Mouse (Mus musculus) adipose tissue, adult 10 weeks (tissue): ENCODE data around the gene Spin1. TPM values are rescaled to one million over a fixed set of nuclear protein-coding genes. Genes with fewer than 3 reads are reported as not detected.

Experiments used
- polyA plus RNA-seq: library from polyadenylated mRNA; stranded (reverse); fragments of 350-450 nt; fragmentation: Illumina TruSeq; extraction: RNeasy Lipid Tissue Mini Kit (QIAGEN cat#74804); gene quantifications from one replicate; pipeline ENCODE4 v1.2.3, GENCODE M21; 2014; ENCODE audit warnings: low read depth, low replicate concordance

Spin1 gene
- 44.3 TPM for polyA plus RNA-seq

GRCm38 (mm10) chr13:51100233-51101015 lies at the start of gene Spin1:
Gene Spin1, plus strand, starts transcription at chr13:51100880.

GRCm38 (mm10) chr13:51170691-51171680 lies 70.3 kb downstream of the Spin1 start, which contains the start of gene Nxnl2:
Gene Nxnl2, plus strand, starts transcription at chr13:51171022.

Other genes starting within 250 kb of the Spin1 start
- 5.3 TPM for gene Nxnl2, start 70.1 kb downstream of the Spin1 start, polyA plus RNA-seq